Mouse (Mus musculus) myocyte (in vitro differentiated cells): ENCODE results near the gene Tmem128. TPM values are rescaled to one million over a fixed set of nuclear protein-coding genes. Genes with fewer than 3 reads are reported as not detected.

ENCODE experiments used
- H3K27me3 ChIP-seq: one replicate; pipeline ENCODE4 v1.6.1; 2011; ENCODE audit not compliant: control insufficient read depth, insufficient read depth, insufficient read length
- H3K36me3 ChIP-seq: one replicate; pipeline ENCODE4 v1.6.1; 2011; ENCODE audit not compliant: control insufficient read depth, insufficient read depth
- H3K4me2 ChIP-seq: one replicate; pipeline ENCODE4 v1.6.1; 2011; ENCODE audit warnings: low read depth, control low read depth
- H3K4me3 ChIP-seq: one replicate; pipeline ENCODE4 v1.5.1; 2011; ENCODE audit warnings: mild to moderate bottlenecking, control low read depth, moderate library complexity
- H3K79me2 ChIP-seq: one replicate; pipeline ENCODE4 v1.6.1; 2011; ENCODE audit not compliant: control insufficient read depth, insufficient read depth
- H3ac ChIP-seq: one replicate; pipeline ENCODE4 v1.6.1; 2011; ENCODE audit not compliant: control insufficient read depth, insufficient read length
- CEBPB ChIP-seq: IDR thresholded peaks from 2 replicates; pipeline ENCODE4 v1.6.1; 2011; ENCODE audit warnings: mild to moderate bottlenecking, moderate library complexity; ENCODE audit not compliant: poor library complexity, insufficient read depth, severe bottlenecking
- E2F4 ChIP-seq: IDR thresholded peaks from one replicate; pipeline ENCODE4 v1.6.1; 2011; ENCODE audit warnings: mild to moderate bottlenecking, control low read depth, moderate library complexity; ENCODE audit not compliant: insufficient read depth
- MAX ChIP-seq: IDR thresholded peaks from one replicate; pipeline ENCODE4 v1.6.1; 2011; ENCODE audit warnings: low read depth, mild to moderate bottlenecking, control low read depth
- MYOD1 ChIP-seq, 3 experiments: IDR thresholded peaks; one replicate each; pipeline ENCODE4 v1.6.1; 2011; ENCODE audit warnings: control low read depth in 2 of 3, low read depth in 2 of 3, mild to moderate bottlenecking in 2 of 3, moderate library complexity in 1 of 3; ENCODE audit not compliant: insufficient read length in 2 of 3, control insufficient read depth in 1 of 3
- MYOG ChIP-seq, 3 experiments: IDR thresholded peaks; one replicate each; pipeline ENCODE4 v1.6.1; 2011; ENCODE audit warnings: control low read depth in 2 of 3, low read depth in 2 of 3, mild to moderate bottlenecking in 2 of 3; ENCODE audit not compliant: insufficient read length in 2 of 3, control insufficient read depth in 1 of 3, insufficient read depth in 1 of 3
- POLR2A ChIP-seq: IDR thresholded peaks from one replicate; pipeline ENCODE4 v1.6.1; 2011; ENCODE audit warnings: low read depth, mild to moderate bottlenecking, control low read depth, moderate library complexity; ENCODE audit not compliant: insufficient read length
- POLR2AphosphoS2 ChIP-seq: IDR thresholded peaks from one replicate; pipeline ENCODE4 v1.6.1; 2011; ENCODE audit warnings: low read depth, control low read depth; ENCODE audit not compliant: insufficient read length
- REST ChIP-seq: IDR thresholded peaks from one replicate; pipeline ENCODE4 v1.6.1; 2011; ENCODE audit warnings: mild to moderate bottlenecking, control low read depth, moderate library complexity; ENCODE audit not compliant: insufficient read depth, insufficient read length
- SRF ChIP-seq: IDR thresholded peaks from one replicate; pipeline ENCODE4 v1.6.1; 2011; ENCODE audit warnings: low read depth; ENCODE audit not compliant: control insufficient read depth, insufficient read length
- TCF12 ChIP-seq: IDR thresholded peaks from one replicate; pipeline ENCODE4 v1.6.1; 2011; ENCODE audit warnings: mild to moderate bottlenecking, control low read depth; ENCODE audit not compliant: poor library complexity, insufficient read depth, severe bottlenecking
- TCF3 ChIP-seq: IDR thresholded peaks from one replicate; pipeline ENCODE4 v1.6.1; 2011; ENCODE audit warnings: low read depth, control low read depth; ENCODE audit not compliant: insufficient read length
- USF1 ChIP-seq: IDR thresholded peaks from one replicate; pipeline ENCODE4 v1.6.1; 2011; ENCODE audit warnings: low read depth, mild to moderate bottlenecking, control low read depth, moderate library complexity
- polyA plus RNA-seq: library from polyadenylated mRNA; unstranded; fragments of >200 nt; fragmentation: generic; extraction: Trizol; gene quantifications from one replicate; pipeline ENCODE4 v1.2.1, GENCODE M21; 2012; ENCODE audit warnings: missing spikeins

Gene Tmem128
- polyA plus RNA-seq, 1 experiment: 24.0 TPM

DNA sequence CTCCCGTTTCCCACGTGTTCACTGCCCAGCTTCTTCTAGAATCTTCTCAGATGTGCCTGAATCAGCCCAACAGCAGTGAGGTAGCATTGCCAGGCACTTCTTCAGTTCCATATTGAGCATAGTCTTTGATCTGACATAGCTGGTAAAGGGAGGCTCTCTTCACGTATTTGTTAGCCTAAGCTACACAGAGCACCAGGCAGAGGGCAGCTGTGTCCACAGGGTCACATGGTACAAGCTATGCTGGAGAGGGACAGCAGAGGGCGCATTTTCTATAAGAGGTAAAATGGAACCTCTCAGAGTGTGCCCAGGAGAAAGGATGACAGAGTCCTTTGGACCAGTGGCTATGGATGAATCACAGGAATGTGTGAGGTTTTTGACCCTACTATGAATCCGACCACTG, 48.9 kb downstream of the Tmem128 start:
- no peak overlapping the region for H3ac ChIP-seq
- no peak overlapping the region for H3K4me2 ChIP-seq
- no peaks in the 10 kb centered on the region for H3K79me2 ChIP-seq
- no peaks in the 10 kb centered on the region for H3K27me3 ChIP-seq
- H3K36me3 ChIP-seq: no peaks in the 10 kb centered on the region
- no peak overlapping the region for H3K4me3 ChIP-seq
- no peak for TF ChIP-seq MAX
- no peak for TF ChIP-seq REST
- TF ChIP-seq POLR2AphosphoS2: no peak
- TF ChIP-seq TCF12: no peak
- TF ChIP-seq TCF3: no peak
- peak; percentile 94 for TF ChIP-seq USF1
- TF ChIP-seq SRF: no peak
- no peak for TF ChIP-seq POLR2A
- no peak for TF ChIP-seq CEBPB
- TF ChIP-seq MYOD1 (IDR thresholded peaks at IDR 0.05; ENCODE audit: control insufficient read depth in 1 of 3, insufficient read length in 2 of 3, low read depth in 2 of 3): peak in 1 of 3 experiments; percentile 9
- no peak for TF ChIP-seq MYOG (IDR thresholded peaks at IDR 0.05; ENCODE audit: control insufficient read depth in 1 of 3, insufficient read depth in 1 of 3, insufficient read length in 2 of 3, low read depth in 2 of 3)
- TF ChIP-seq E2F4: no peak

DNA sequence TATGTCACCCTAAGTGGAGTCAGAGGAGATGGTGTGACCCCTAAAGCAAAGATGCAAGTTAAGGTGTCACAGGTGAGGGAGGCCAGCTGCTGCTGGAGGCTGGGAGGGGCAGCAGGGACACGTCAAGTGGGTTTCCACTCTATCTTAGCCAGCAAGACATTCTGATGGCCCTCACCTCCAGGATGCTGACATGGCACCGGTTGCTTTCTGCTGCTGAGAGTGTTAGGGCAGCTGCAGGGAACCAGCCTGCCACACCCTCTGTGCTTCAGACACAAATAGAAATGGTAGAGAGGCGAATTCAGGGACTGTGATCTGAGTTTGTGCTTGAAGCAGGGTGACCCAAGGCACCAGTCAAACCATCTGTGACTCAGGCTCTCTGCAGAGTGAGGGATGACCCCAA, 49.8 kb downstream of the Tmem128 start:
- H3K36me3 ChIP-seq: no peaks in the 10 kb centered on the region
- no peak overlapping the region for H3K4me2 ChIP-seq
- TF ChIP-seq REST: no peak
- no peak for TF ChIP-seq TCF3
- TF ChIP-seq MYOD1 (IDR thresholded peaks at IDR 0.05; ENCODE audit: control insufficient read depth in 1 of 3, insufficient read length in 2 of 3, low read depth in 2 of 3): peak in 1 of 3 experiments; percentile 67
- peak; percentile 26 to 68 (median 64) for TF ChIP-seq MYOG (IDR thresholded peaks at IDR 0.05; ENCODE audit: control insufficient read depth in 1 of 3, insufficient read depth in 1 of 3, insufficient read length in 2 of 3, low read depth in 2 of 3)
- no peak for TF ChIP-seq CEBPB
- TF ChIP-seq POLR2A: no peak

More for the DNA sequence above, 49.8 kb downstream of the Tmem128 start:
- H3K4me3 ChIP-seq: no peak overlapping the region
- peaks cover 6% of the 10 kb centered on the region for H3K27me3 ChIP-seq
- H3K79me2 ChIP-seq: no peaks in the 10 kb centered on the region
- H3ac ChIP-seq: no peak overlapping the region

Other genes with a start within 250 kb of the Tmem128 start
- gene Stx18, start 221.4 kb upstream of the Tmem128 start, polyA plus RNA-seq: 24.9 TPM
- 13.8 TPM for gene Nsg1, start 100.3 kb upstream of the Tmem128 start, polyA plus RNA-seq
- 4.5 TPM for gene Zbtb49, start 39.7 kb upstream of the Tmem128 start, polyA plus RNA-seq
- 21.2 TPM for gene Lyar, start 39.7 kb upstream of the Tmem128 start, polyA plus RNA-seq
- 0.10 TPM for gene Otop1, start 15.8 kb downstream of the Tmem128 start, polyA plus RNA-seq
- gene Drd5, start 59.2 kb downstream of the Tmem128 start, polyA plus RNA-seq: not detected
- 1.1 TPM for gene Slc2a9, start 243.0 kb downstream of the Tmem128 start, polyA plus RNA-seq